Mouse (Mus musculus) E14TG2a.4 (cell line): ENCODE data around the gene Krt26.
A peak's percentile ranks its signal among the peaks of the same experiment; 100 is the strongest.

ENCODE experiments used
- H3K27me3 ChIP-seq: 2 replicates; pipeline ENCODE4 v1.6.1; 2014; ENCODE audit warnings: low read length, control low read depth; ENCODE audit not compliant: insufficient read depth
- H3K36me3 ChIP-seq: 2 replicates; pipeline ENCODE4 v1.6.1; 2014; ENCODE audit warnings: low read length, control low read depth; ENCODE audit not compliant: insufficient read depth
- H3K4me1 ChIP-seq: replicated peaks from 2 replicates; pipeline ENCODE4 v1.6.1; 2014; ENCODE audit warnings: low read depth, low read length, control low read depth
- H3K4me3 ChIP-seq: replicated peaks from 2 replicates; pipeline ENCODE4 v1.5.1; 2014; ENCODE audit warnings: mild to moderate bottlenecking, low read length
- H3K9me3 ChIP-seq: 2 replicates; pipeline ENCODE4 v1.6.1; 2014; ENCODE audit warnings: low read length, control low read depth
- CTCF ChIP-seq: conservative IDR thresholded peaks from 2 replicates; pipeline ENCODE4 v1.5.1; 2014; ENCODE audit warnings: low read length
- NANOG ChIP-seq: IDR thresholded peaks from 2 replicates; pipeline ENCODE4 v1.6.1; 2014; ENCODE audit warnings: borderline replicate concordance, low read length, mixed read lengths
- POU5F1 ChIP-seq: IDR thresholded peaks from 2 replicates; pipeline ENCODE4 v1.6.1; 2014; ENCODE audit warnings: low read length, borderline replicate concordance

The Krt26 gene

DNA sequence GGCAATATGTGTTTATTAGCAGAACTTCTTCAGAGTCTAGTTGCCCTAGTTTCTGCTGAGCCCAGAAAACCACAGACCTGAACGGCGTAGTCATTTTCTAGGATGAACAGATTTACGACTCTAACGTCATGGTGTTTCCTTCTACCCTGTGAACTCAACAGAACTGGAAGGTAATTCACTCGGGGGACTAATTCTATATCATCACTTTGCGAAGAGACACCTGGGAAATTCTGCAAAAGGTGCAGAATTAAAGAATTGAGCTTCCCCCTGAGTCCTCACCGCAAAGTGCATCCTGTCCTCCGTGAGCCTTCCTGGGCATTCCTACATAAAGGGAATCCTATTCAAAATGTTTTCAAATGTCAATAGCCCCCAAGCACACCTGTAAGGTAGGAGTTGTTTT, 23.7 kb upstream of the Krt26 start:
- Histone ChIP-seq H3K4me3 (no peak overlapping the region), H3K9me3 (no peaks in the 10 kb centered on the region), H3K36me3 (no peaks in the 10 kb centered on the region), H3K4me1 (peaks cover 4% of the 10 kb centered on the region), H3K27me3 (peaks cover 3% of the 10 kb centered on the region; the same call in 1 of the 2 replicates)
- TF ChIP-seq POU5F1 (no peak), NANOG (no peak), CTCF (no peak)

GRCm38 (mm10) chr11:99351004-99351403, 13.2 kb upstream of the Krt26 start, which contains the start of gene Krt27:
Gene Krt27, minus strand, starts transcription at chr11:99351104.
- H3K27me3 ChIP-seq, result peaks cover 26% of the 10 kb centered on the region
- no peaks in the 10 kb centered on the region for H3K9me3 ChIP-seq

GRCm38 (mm10) chr11:99339299-99339847, 1.6 kb upstream of the Krt26 start:
- no peaks in the 10 kb centered on the region for H3K36me3 ChIP-seq
- TF ChIP-seq CTCF (no peak), NANOG (no peak), POU5F1 (no peak)
- no peaks in the 10 kb centered on the region for H3K4me1 ChIP-seq
- H3K27me3 ChIP-seq, result 0 out of 2 replicates have a peak, but pooled peaks cover 3% of the 10 kb centered on the region
- H3K9me3 ChIP-seq, result no peaks in the 10 kb centered on the region
- H3K4me3 ChIP-seq, result no peak overlapping the region

More at GRCm38 (mm10) chr11:99351004-99351403, 13.2 kb upstream of the Krt26 start, which contains the start of gene Krt27:
- Histone ChIP-seq H3K4me1 (0 out of 2 replicates have a peak, but pooled peaks cover 8% of the 10 kb centered on the region), H3K4me3 (peak within 1 kb of the TSS; percentile 51), H3K36me3 (no peaks in the 10 kb centered on the region)
- TF ChIP-seq POU5F1 (no peak), CTCF (no peak), NANOG (no peak)

DNA sequence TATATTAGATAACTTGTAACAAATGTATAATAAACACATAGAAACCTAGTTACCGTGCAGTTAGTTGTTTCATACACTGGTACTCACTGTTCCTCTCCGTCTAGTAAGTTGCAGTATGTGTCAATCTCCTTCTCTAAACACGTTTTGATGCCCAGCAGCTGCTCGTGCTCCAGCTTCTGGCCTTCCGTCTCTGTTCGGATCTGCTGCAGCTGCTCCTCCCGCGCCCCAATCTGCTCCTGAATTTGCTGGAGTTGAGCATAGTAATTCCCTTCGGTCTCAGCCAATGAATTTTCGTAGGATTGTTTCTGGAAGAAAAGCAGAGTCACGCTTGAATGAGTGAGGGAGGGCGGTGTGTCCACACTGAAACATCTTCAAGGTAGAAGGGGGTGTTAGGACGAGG, 4.3 kb downstream of the Krt26 start:
- H3K4me3 ChIP-seq, result no peak overlapping the region
- TF ChIP-seq CTCF (no peak), POU5F1 (no peak), NANOG (no peak)
- no peaks in the 10 kb centered on the region for H3K4me1 ChIP-seq
- H3K27me3 ChIP-seq, result 0 out of 2 replicates have a peak, but pooled peaks cover 7% of the 10 kb centered on the region
- no peaks in the 10 kb centered on the region for H3K9me3 ChIP-seq
- no peaks in the 10 kb centered on the region for H3K36me3 ChIP-seq

GRCm38 (mm10) chr11:99329655-99330054, 8.1 kb downstream of the Krt26 start:
- Histone ChIP-seq H3K4me3 (no peak overlapping the region), H3K4me1 (0 out of 2 replicates have a peak, but pooled peaks cover 5% of the 10 kb centered on the region), H3K36me3 (no peaks in the 10 kb centered on the region), H3K27me3 (0 out of 2 replicates have a peak, but pooled peaks cover 4% of the 10 kb centered on the region), H3K9me3 (no peaks in the 10 kb centered on the region)
- no peak for TF ChIP-seq CTCF
- TF ChIP-seq NANOG, result no peak
- TF ChIP-seq POU5F1, result no peak

DNA sequence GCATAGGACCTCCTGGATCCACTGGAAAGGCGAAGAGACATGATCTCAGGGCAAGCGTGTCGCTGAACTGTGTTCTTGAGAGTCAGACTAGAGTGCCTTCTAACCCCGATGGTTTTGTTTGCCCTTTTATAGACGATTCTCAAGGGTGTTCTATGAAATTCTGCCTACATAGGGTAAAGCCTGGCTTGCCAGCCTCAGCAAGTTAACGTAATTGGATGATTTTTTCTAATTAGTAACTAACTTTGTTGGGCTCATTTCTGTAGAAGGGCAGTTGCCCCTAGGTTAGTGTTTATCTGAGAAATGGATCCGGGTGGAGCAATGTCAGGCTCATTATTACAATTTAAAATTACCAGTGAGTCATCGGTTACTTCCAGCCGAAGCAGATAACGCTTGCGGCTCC, 14.9 kb downstream of the Krt26 start, which contains the start of gene Krt25:
Gene Krt25 (minus strand): TSS at position 101 of the 400 bp plus-strand sequence.
- TF ChIP-seq NANOG (no peak), POU5F1 (no peak), CTCF (no peak)
- peaks cover 6% of the 10 kb centered on the region; the same call in 1 of the 2 replicates for H3K27me3 ChIP-seq
- no peaks in the 10 kb centered on the region for H3K36me3 ChIP-seq
- no peaks in the 10 kb centered on the region for H3K9me3 ChIP-seq
- H3K4me1 ChIP-seq, result 0 out of 2 replicates have a peak, but pooled peaks cover 5% of the 10 kb centered on the region
- H3K4me3 ChIP-seq, result no peak within 1 kb of the TSS

DNA sequence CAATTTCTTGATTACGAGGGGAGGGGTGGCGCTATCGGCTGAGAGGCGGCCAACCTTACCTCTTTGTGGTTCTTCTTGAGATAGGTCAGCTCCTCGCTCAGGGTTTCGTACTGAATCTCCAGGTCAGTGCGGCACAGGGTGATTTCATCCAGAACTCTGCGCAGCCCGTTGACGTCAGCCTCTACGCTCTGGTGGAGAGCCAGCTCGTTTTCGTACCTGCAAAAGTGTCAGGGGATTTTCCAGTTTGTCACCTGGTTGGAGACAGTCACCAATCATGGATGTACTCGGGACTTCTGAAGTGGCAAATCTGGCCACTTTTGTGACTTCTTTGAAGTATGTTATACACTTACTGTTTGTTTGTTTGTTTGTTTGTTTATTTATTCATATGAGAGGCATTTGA, 16.7 kb downstream of the Krt26 start:
- Histone ChIP-seq H3K36me3 (no peaks in the 10 kb centered on the region), H3K4me3 (no peak overlapping the region), H3K9me3 (no peaks in the 10 kb centered on the region), H3K27me3 (peaks cover 6% of the 10 kb centered on the region; the same call in 1 of the 2 replicates), H3K4me1 (no peaks in the 10 kb centered on the region)
- no peak for TF ChIP-seq NANOG
- TF ChIP-seq CTCF, result no peak
- TF ChIP-seq POU5F1, result no peak

GRCm38 (mm10) chr11:99319127-99319526, 18.6 kb downstream of the Krt26 start:
- Histone ChIP-seq H3K4me1 (no peaks in the 10 kb centered on the region), H3K4me3 (no peak overlapping the region), H3K9me3 (no peaks in the 10 kb centered on the region), H3K27me3 (peaks cover 6% of the 10 kb centered on the region; the same call in 1 of the 2 replicates), H3K36me3 (no peaks in the 10 kb centered on the region)
- TF ChIP-seq POU5F1, result no peak
- no peak for TF ChIP-seq CTCF
- TF ChIP-seq NANOG, result no peak
